Mouse (Mus musculus) lung, embryonic 14.5 days (tissue): ENCODE results near the gene Rexo4. TPM values are rescaled to one million over a fixed set of nuclear protein-coding genes. Genes with fewer than 3 reads are reported as not detected.

ENCODE experiments used
- ATAC-seq: fragments of 200-750 bp; cut with Nextera tagmentation; 2 replicates; pipeline ENCODE4 v1.8.0; 2017; ENCODE audit warnings: mild to moderate bottlenecking, moderate TSS enrichment, moderate library complexity; ENCODE audit not compliant: insufficient read depth
- DNase-seq: peaks from one replicate; pipeline ENCODE4 v3.0.0-alpha.2; 2015
- H3K27ac ChIP-seq: fragments of 300-500 bp; sonication (generic); 2 replicates; pipeline ENCODE4 v1.5.1; 2014; ENCODE audit warnings: low read depth, mild to moderate bottlenecking, moderate library complexity
- H3K27me3 ChIP-seq: fragments of 300-500 bp; sonication (generic); 2 replicates; pipeline ENCODE4 v1.6.1; 2014; ENCODE audit warnings: low read length, control low read depth; ENCODE audit not compliant: insufficient read depth
- H3K36me3 ChIP-seq: fragments of 300-500 bp; sonication (generic); 2 replicates; pipeline ENCODE4 v1.6.1; 2014; ENCODE audit warnings: control low read depth; ENCODE audit not compliant: insufficient read depth
- H3K4me1 ChIP-seq: fragments of 300-500 bp; sonication (generic); 2 replicates; pipeline ENCODE4 v1.6.1; 2014; ENCODE audit warnings: antibody characterized with exemption, control low read depth; ENCODE audit not compliant: insufficient read depth
- H3K4me2 ChIP-seq: fragments of 300-500 bp; sonication (generic); 2 replicates; pipeline ENCODE4 v1.6.1; 2014; ENCODE audit warnings: mild to moderate bottlenecking
- H3K4me3 ChIP-seq: fragments of 300-500 bp; sonication (generic); 2 replicates; pipeline ENCODE4 v1.5.1; 2014; ENCODE audit warnings: low read depth, low read length
- H3K9ac ChIP-seq: fragments of 300-500 bp; sonication (generic); 2 replicates; pipeline ENCODE4 v1.6.1; 2014
- H3K9me3 ChIP-seq: fragments of 300-500 bp; sonication (generic); 2 replicates; pipeline ENCODE4 v1.6.1; 2016; ENCODE audit warnings: low read depth, low read length, control low read depth
- CTCF ChIP-seq: IDR thresholded peaks from 2 replicates; pipeline ENCODE4 v1.5.1; 2016; ENCODE audit warnings: antibody characterized with exemption, low read depth
- WGBS: fragments of 180-500 bp; shearing (Covaris S2); extraction: QIAGEN DNeasy Blood & Tissue Kit; methylation state at CpG from one replicate; pipeline ENCODE4 v1.1.7; 2014; 5-methylcytosine and 5-hydroxymethylcytosine counted together
- polyA plus RNA-seq: library from polyadenylated mRNA; unstranded; fragments of >200 nt; fragmentation: Nextera tagmentation; extraction: Ambion mirVana; gene quantifications from 2 replicates; pipeline ENCODE4 v1.2.1, GENCODE M21; 2014

Rexo4 gene
- polyA plus RNA-seq, 1 experiment from 2014 or later, result 48.3 TPM

GRCm38 (mm10) chr2:26984640-26985039 is 20.5 kb upstream of the Rexo4 start:
- Histone ChIP-seq H3K27ac (no peak overlapping the region), H3K4me1 (no peaks in the 10 kb centered on the region), H3K9ac (no peak overlapping the region), H3K4me2 (no peak overlapping the region), H3K36me3 (no peaks in the 10 kb centered on the region), H3K27me3 (no peaks in the 10 kb centered on the region), H3K4me3 (no peak overlapping the region), H3K9me3 (no peaks in the 10 kb centered on the region)
- WGBS, result 77% methylated on average over 5 of the region's 5 CpGs
- DNase-seq (no peak), ATAC-seq (no peak)
- TF ChIP-seq CTCF, result no peak

- no peak for DNase-seq
- H3K4me1 ChIP-seq, result no peaks in the 10 kb centered on the region
- TF ChIP-seq CTCF, result no peak
- no peak for ATAC-seq
- H3K9ac ChIP-seq, result no peak overlapping the region
- WGBS, result 55% methylated on average over 2 of the region's 2 CpGs
- H3K9me3 ChIP-seq, result no peaks in the 10 kb centered on the region
- no peaks in the 10 kb centered on the region for H3K27me3 ChIP-seq
- no peaks in the 10 kb centered on the region for H3K36me3 ChIP-seq
- no peak overlapping the region for H3K27ac ChIP-seq
- H3K4me2 ChIP-seq, result no peak overlapping the region
- no peak overlapping the region for H3K4me3 ChIP-seq
Observed at GRCm38 (mm10) chr2:26984179-26984578, 20.0 kb upstream of the Rexo4 start.

- no peaks in the 10 kb centered on the region for H3K27me3 ChIP-seq
- no peak overlapping the region for H3K4me3 ChIP-seq
- no peaks in the 10 kb centered on the region for H3K4me1 ChIP-seq
- no peak overlapping the region for H3K27ac ChIP-seq
- no peak for ATAC-seq
- H3K9me3 ChIP-seq, result no peaks in the 10 kb centered on the region
- no peak for DNase-seq
- 45% methylated on average over 1 of the region's 1 CpGs for WGBS
- H3K9ac ChIP-seq, result no peak overlapping the region
- TF ChIP-seq CTCF, result no peak
- H3K36me3 ChIP-seq, result no peaks in the 10 kb centered on the region
- H3K4me2 ChIP-seq, result no peak overlapping the region
Observed at GRCm38 (mm10) chr2:26980361-26980760, 16.2 kb upstream of the Rexo4 start.

GRCm38 (mm10) chr2:26973960-26974359 is 9.8 kb upstream of the Rexo4 start:
- ATAC-seq (no peak), DNase-seq (no peak)
- H3K4me2 ChIP-seq, result no peak overlapping the region
- no peaks in the 10 kb centered on the region for H3K9me3 ChIP-seq
- TF ChIP-seq CTCF, result no peak
- no peak overlapping the region for H3K4me3 ChIP-seq
- no peaks in the 10 kb centered on the region for H3K4me1 ChIP-seq
- 31% methylated on average over 4 of the region's 4 CpGs for WGBS
- H3K9ac ChIP-seq, result no peak overlapping the region
- H3K27me3 ChIP-seq, result no peaks in the 10 kb centered on the region
- H3K27ac ChIP-seq, result no peak overlapping the region
- H3K36me3 ChIP-seq, result no peaks in the 10 kb centered on the region

GRCm38 (mm10) chr2:26973116-26973515 is 8.9 kb upstream of the Rexo4 start, which contains the start of gene Adamts13:
Adamts13 (plus strand) TSS chr2:26973416.
- Histone ChIP-seq H3K27ac (no peak within 1 kb of the TSS), H3K36me3 (no peaks in the 10 kb centered on the region), H3K4me1 (no peaks in the 10 kb centered on the region), H3K4me2 (no peak within 1 kb of the TSS), H3K9ac (no peak within 1 kb of the TSS), H3K4me3 (no peak within 1 kb of the TSS), H3K27me3 (no peaks in the 10 kb centered on the region), H3K9me3 (no peaks in the 10 kb centered on the region)
- ATAC-seq, result no peak
- 46% methylated on average over 3 of the region's 3 CpGs for WGBS
- TF ChIP-seq CTCF, result no peak
- DNase-seq, result no peak

- no peak for DNase-seq
- no peak overlapping the region for H3K4me2 ChIP-seq
- no peaks in the 10 kb centered on the region for H3K27me3 ChIP-seq
- 72% methylated on average over 2 of the region's 2 CpGs for WGBS
- H3K9me3 ChIP-seq, result no peaks in the 10 kb centered on the region
- no peaks in the 10 kb centered on the region for H3K4me1 ChIP-seq
- no peak overlapping the region for H3K4me3 ChIP-seq
- no peak for ATAC-seq
- peak; percentile 31 for TF ChIP-seq CTCF
- no peak overlapping the region for H3K27ac ChIP-seq
- peaks cover under 1% of the 10 kb centered on the region; the same call in 1 of the 2 replicates for H3K36me3 ChIP-seq
- H3K9ac ChIP-seq, result no peak overlapping the region
Observed at GRCm38 (mm10) chr2:26967262-26967661, 3.1 kb upstream of the Rexo4 start.

- peak overlapping the region; percentile 99 for H3K27ac ChIP-seq
- H3K27me3 ChIP-seq, result no peaks in the 10 kb centered on the region
- DNase-seq (no peak), ATAC-seq (peak; percentile 7; the same call in 1 of the 2 replicates)
- H3K9ac ChIP-seq, result peak overlapping the region; percentile 91
- peak overlapping the region; percentile 76 for H3K4me3 ChIP-seq
- no peaks in the 10 kb centered on the region for H3K9me3 ChIP-seq
- no peaks in the 10 kb centered on the region for H3K4me1 ChIP-seq
- WGBS, result 16% methylated on average over 14 of the region's 14 CpGs
- peak overlapping the region; percentile 90 for H3K4me2 ChIP-seq
- TF ChIP-seq CTCF, result no peak
- peaks cover 25% of the 10 kb centered on the region for H3K36me3 ChIP-seq
Observed at GRCm38 (mm10) chr2:26964724-26965370, 661 bp upstream of the Rexo4 start.

- WGBS, result 71% methylated on average over 4 of the region's 4 CpGs
- Histone ChIP-seq H3K36me3 (peaks cover 62% of the 10 kb centered on the region), H3K4me2 (no peak overlapping the region), H3K27ac (no peak overlapping the region), H3K9ac (no peak overlapping the region), H3K27me3 (no peaks in the 10 kb centered on the region), H3K4me1 (no peaks in the 10 kb centered on the region), H3K9me3 (no peaks in the 10 kb centered on the region), H3K4me3 (no peak overlapping the region)
- ATAC-seq, result no peak
- DNase-seq, result peak; percentile 44
- peak; percentile 51 for TF ChIP-seq CTCF
Observed at GRCm38 (mm10) chr2:26960756-26961155, 3.4 kb downstream of the Rexo4 start.
